Mouse (Mus musculus): ENCODE data around the gene Olfr1454. TPM values are rescaled to one million over a fixed set of nuclear protein-coding genes. Genes with fewer than 3 reads are reported as not detected.

Gene Olfr1454
- not detected in 2 replicates for polyA plus RNA-seq (2012; ENCODE audit: insufficient read depth, insufficient read length, missing spikeins)

GRCm38 (mm10) chr19:13060310-13060709 lies at the start of gene Olfr1454:
Gene Olfr1454, plus strand, starts transcription at chr19:13060610.
- Histone ChIP-seq H3K4me1 (ENCODE audit: control insufficient read depth, insufficient read depth, low read length) (no peaks in the 10 kb centered on the region), H3K27ac (ENCODE audit: insufficient read depth, low read depth, low read length) (no peak within 1 kb of the TSS), H3K4me3 (ENCODE audit: insufficient read depth, low read length) (no peak within 1 kb of the TSS)
- no peak for TF ChIP-seq CTCF (IDR thresholded peaks at IDR 0.05; ENCODE audit: low read depth, low read length)
- TF ChIP-seq POLR2A (IDR thresholded peaks at IDR 0.05; ENCODE audit: borderline replicate concordance, low read depth, low read length): no peak

GRCm38 (mm10) chr19:13028227-13028626 lies 32.2 kb upstream of the Olfr1454 start, which contains the start of gene Olfr1453:
Gene Olfr1453, minus strand, starts transcription at chr19:13028327.
- no peak within 1 kb of the TSS for H3K4me3 ChIP-seq (ENCODE audit: insufficient read depth, low read length)
- no peaks in the 10 kb centered on the region for H3K4me1 ChIP-seq (ENCODE audit: control insufficient read depth, insufficient read depth, low read length)
- no peak within 1 kb of the TSS for H3K27ac ChIP-seq (ENCODE audit: insufficient read depth, low read depth, low read length)
- TF ChIP-seq POLR2A (IDR thresholded peaks at IDR 0.05; ENCODE audit: borderline replicate concordance, low read depth, low read length) (no peak), CTCF (IDR thresholded peaks at IDR 0.05; ENCODE audit: low read depth, low read length) (no peak)

DNA sequence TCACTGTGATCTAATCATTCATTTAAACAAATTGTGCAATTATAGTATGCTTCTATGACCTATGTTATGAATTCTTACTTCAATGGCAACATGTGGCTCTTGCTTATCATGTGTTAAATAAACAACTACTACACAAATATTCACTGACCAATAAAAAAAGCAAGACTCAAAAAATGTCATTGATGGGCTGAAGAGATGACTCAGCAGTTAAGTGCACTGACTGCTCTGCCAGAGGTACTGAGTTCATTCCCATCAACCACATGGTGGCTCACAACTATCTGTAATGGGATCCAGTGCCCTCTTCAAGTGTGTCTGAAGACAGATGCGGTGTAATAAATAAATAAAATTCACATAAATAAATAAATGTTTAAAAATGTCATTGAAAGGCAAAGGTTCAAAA lies 33.5 kb downstream of the Olfr1454 start:
- TF ChIP-seq POLR2A (IDR thresholded peaks at IDR 0.05; ENCODE audit: borderline replicate concordance, low read depth, low read length) (no peak), CTCF (IDR thresholded peaks at IDR 0.05; ENCODE audit: low read depth, low read length) (no peak)
- Histone ChIP-seq H3K4me1 (ENCODE audit: control insufficient read depth, insufficient read depth, low read length) (peaks cover 3% of the 10 kb centered on the region; the same call in 1 of the 2 replicates), H3K27ac (ENCODE audit: insufficient read depth, low read depth, low read length) (no peak overlapping the region), H3K4me3 (ENCODE audit: insufficient read depth, low read length) (no peak overlapping the region)

GRCm38 (mm10) chr19:13097791-13098190 lies 37.4 kb downstream of the Olfr1454 start, which contains the start of gene Olfr1457:
Gene Olfr1457, minus strand, starts transcription at chr19:13097891.
- no peak within 1 kb of the TSS for H3K4me3 ChIP-seq (ENCODE audit: insufficient read depth, low read length)
- TF ChIP-seq POLR2A (IDR thresholded peaks at IDR 0.05; ENCODE audit: borderline replicate concordance, low read depth, low read length) (no peak), CTCF (IDR thresholded peaks at IDR 0.05; ENCODE audit: low read depth, low read length) (no peak)

GRCm38 (mm10) chr19:13106675-13107074 lies 46.3 kb downstream of the Olfr1454 start, which contains the start of gene Olfr1458:
Gene Olfr1458, minus strand, starts transcription at chr19:13106775.
- H3K4me3 ChIP-seq (ENCODE audit: insufficient read depth, low read length): no peak within 1 kb of the TSS
- H3K4me1 ChIP-seq (ENCODE audit: control insufficient read depth, insufficient read depth, low read length): peaks cover 2% of the 10 kb centered on the region; the same call in 1 of the 2 replicates
- H3K27ac ChIP-seq (ENCODE audit: insufficient read depth, low read depth, low read length): no peak within 1 kb of the TSS
- no peak for TF ChIP-seq CTCF (IDR thresholded peaks at IDR 0.05; ENCODE audit: low read depth, low read length)
- TF ChIP-seq POLR2A (IDR thresholded peaks at IDR 0.05; ENCODE audit: borderline replicate concordance, low read depth, low read length): no peak

More at GRCm38 (mm10) chr19:13097791-13098190, 37.4 kb downstream of the Olfr1454 start, which contains the start of gene Olfr1457:
- H3K27ac ChIP-seq (ENCODE audit: insufficient read depth, low read depth, low read length): no peak within 1 kb of the TSS
- peaks cover 3% of the 10 kb centered on the region; the same call in 1 of the 2 replicates for H3K4me1 ChIP-seq (ENCODE audit: control insufficient read depth, insufficient read depth, low read length)

Other genes starting within 250 kb of the Olfr1454 start
- not detected in 2 replicates for gene Gm5244, start 213.9 kb upstream of the Olfr1454 start, polyA plus RNA-seq (2012; ENCODE audit: insufficient read depth, insufficient read length, missing spikeins)
- 0.72 TPM in 1 of 2 replicates, not detected in the other for gene Olfr1444, start 203.3 kb upstream of the Olfr1454 start, polyA plus RNA-seq (2012; ENCODE audit: insufficient read depth, insufficient read length, missing spikeins)
- gene Olfr1445, start 176.8 kb upstream of the Olfr1454 start, polyA plus RNA-seq (2012; ENCODE audit: insufficient read depth, insufficient read length, missing spikeins): not detected in 2 replicates
- gene Olfr1446, start 167.1 kb upstream of the Olfr1454 start, polyA plus RNA-seq (2012; ENCODE audit: insufficient read depth, insufficient read length, missing spikeins): not detected in 2 replicates
- not detected in 2 replicates for gene Olfr1447, start 156.9 kb upstream of the Olfr1454 start, polyA plus RNA-seq (2012; ENCODE audit: insufficient read depth, insufficient read length, missing spikeins)
- not detected in 2 replicates for gene Olfr1448, start 136.2 kb upstream of the Olfr1454 start, polyA plus RNA-seq (2012; ENCODE audit: insufficient read depth, insufficient read length, missing spikeins)
- gene Olfr1449, start 129.8 kb upstream of the Olfr1454 start, polyA plus RNA-seq (2012; ENCODE audit: insufficient read depth, insufficient read length, missing spikeins): not detected in 2 replicates
- not detected in 2 replicates for gene Olfr1450, start 110.4 kb upstream of the Olfr1454 start, polyA plus RNA-seq (2012; ENCODE audit: insufficient read depth, insufficient read length, missing spikeins)
- gene Olfr1451, start 65.6 kb upstream of the Olfr1454 start, polyA plus RNA-seq (2012; ENCODE audit: insufficient read depth, insufficient read length, missing spikeins): not detected in 2 replicates
- gene Olfr1453, start 32.3 kb upstream of the Olfr1454 start, polyA plus RNA-seq (2012; ENCODE audit: insufficient read depth, insufficient read length, missing spikeins): not detected in 2 replicates
- gene Olfr1457, start 37.3 kb downstream of the Olfr1454 start, polyA plus RNA-seq (2012; ENCODE audit: insufficient read depth, insufficient read length, missing spikeins): not detected in 2 replicates
- gene Olfr1458, start 46.2 kb downstream of the Olfr1454 start, polyA plus RNA-seq (2012; ENCODE audit: insufficient read depth, insufficient read length, missing spikeins): not detected in 2 replicates
- 0.11 TPM in 1 of 2 replicates, not detected in the other for gene Olfr1459, start 88.9 kb downstream of the Olfr1454 start, polyA plus RNA-seq (2012; ENCODE audit: insufficient read depth, insufficient read length, missing spikeins)
- gene Olfr1461, start 102.4 kb downstream of the Olfr1454 start, polyA plus RNA-seq (2012; ENCODE audit: insufficient read depth, insufficient read length, missing spikeins): not detected in 2 replicates
- not detected in 2 replicates for gene Olfr1462, start 125.1 kb downstream of the Olfr1454 start, polyA plus RNA-seq (2012; ENCODE audit: insufficient read depth, insufficient read length, missing spikeins)
- gene Olfr1463, start 170.7 kb downstream of the Olfr1454 start, polyA plus RNA-seq (2012; ENCODE audit: insufficient read depth, insufficient read length, missing spikeins): not detected in 2 replicates

All from bone marrow macrophage, adult 2 months (primary cell).